Mouse (Mus musculus): ENCODE results near the gene Krtap4-16. TPM values are rescaled to one million over a fixed set of nuclear protein-coding genes. Genes with fewer than 3 reads are reported as not detected.
"Not testable (repeated sequence)": the region's sequence is repeated elsewhere in the genome, so short reads cannot be mapped to it uniquely, and the experiment has no call there.

Krtap4-16 gene
- total RNA-seq (2022) = not detected

DNA sequence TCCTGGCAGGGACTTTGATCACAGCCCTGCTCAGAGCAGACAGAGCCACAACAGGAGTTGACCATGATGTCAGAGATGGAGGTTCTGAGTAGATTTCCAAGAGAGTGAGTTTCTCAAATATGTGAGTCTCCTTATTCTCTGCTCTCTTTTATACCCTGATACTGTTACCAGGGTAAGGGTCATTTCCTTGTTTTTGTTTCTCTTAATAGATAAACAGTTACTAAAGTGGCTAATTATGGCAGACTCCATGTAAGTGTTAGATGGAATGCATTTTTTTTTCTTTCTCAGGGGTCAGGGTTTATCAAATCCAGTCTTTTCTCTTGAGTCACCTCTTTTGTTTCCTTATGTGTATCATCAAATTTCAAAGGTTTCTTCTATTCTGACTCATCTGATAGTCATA lies at the start of gene Krtap4-16:
Gene Krtap4-16 (minus strand): TSS at position 101 of the 400 bp plus-strand sequence.
- no peak for DNase-seq (ENCODE audit: low spot score)

DNA sequence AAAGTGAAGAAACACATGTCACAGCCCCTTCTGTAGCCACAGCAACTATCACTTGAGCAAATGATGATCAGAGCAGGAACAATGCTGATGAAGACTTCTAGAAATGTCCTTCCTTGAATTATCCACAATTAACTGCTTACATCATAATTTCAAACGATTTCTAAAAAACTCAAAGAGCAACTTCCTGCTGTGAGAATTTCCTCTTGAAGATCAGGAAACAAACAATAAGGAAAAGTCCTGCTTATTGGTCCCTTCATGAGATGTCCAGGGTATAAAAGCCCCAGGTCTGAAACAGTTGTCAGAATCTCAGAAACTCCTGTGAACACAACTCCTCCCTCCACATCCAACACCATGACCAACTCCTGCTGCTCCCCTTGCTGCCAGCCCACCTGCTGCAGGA lies 27.5 kb upstream of the Krtap4-16 start, which contains the start of gene Gm11567:
Gene Gm11567 (plus strand): TSS at position 301 of the 400 bp plus-strand sequence.
- not testable (repeated sequence) for DNase-seq (ENCODE audit: low spot score)

DNA sequence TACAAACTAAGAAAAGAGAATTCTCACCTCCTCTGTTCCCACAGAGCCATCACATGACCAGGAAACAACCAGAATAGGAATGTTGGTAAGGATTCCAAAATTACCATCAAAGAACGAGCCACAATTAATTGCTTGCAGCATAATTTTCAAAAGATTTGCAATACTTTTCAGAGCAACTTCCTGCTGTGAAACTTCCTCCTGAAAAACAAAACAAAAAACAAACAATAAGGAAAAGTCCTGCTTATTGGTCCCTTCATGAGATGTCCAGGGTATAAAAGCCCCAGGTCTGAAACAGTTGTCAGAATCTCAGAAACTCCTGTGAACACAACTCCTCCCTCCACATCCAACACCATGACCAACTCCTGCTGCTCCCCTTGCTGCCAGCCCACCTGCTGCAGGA lies 21.7 kb upstream of the Krtap4-16 start, which contains the start of gene Krtap9-1:
Gene Krtap9-1 (plus strand): TSS at position 301 of the 400 bp plus-strand sequence.
- not testable (repeated sequence) for DNase-seq (ENCODE audit: low spot score)

DNA sequence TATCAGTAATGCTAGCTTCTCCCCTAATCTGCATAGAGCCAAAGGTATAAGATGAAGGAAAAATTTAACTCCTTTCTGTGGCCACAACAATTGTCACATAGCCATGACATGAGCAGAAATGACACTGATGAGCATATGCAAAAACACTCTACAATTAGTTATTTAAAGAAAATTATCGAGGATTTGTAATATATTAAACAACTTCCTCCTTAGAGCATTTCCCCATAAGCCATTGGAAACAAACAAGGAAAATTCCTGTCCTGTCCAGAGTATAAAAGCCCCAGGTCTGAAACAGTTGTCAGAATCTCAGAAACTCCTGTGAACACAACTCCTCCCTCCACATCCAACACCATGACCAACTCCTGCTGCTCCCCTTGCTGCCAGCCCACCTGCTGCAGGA lies 12.8 kb upstream of the Krtap4-16 start, which contains the start of gene Gm11559:
Gene Gm11559 (plus strand): TSS at position 301 of the 400 bp plus-strand sequence.
- DNase-seq (ENCODE audit: low spot score) = not testable (repeated sequence)

DNA sequence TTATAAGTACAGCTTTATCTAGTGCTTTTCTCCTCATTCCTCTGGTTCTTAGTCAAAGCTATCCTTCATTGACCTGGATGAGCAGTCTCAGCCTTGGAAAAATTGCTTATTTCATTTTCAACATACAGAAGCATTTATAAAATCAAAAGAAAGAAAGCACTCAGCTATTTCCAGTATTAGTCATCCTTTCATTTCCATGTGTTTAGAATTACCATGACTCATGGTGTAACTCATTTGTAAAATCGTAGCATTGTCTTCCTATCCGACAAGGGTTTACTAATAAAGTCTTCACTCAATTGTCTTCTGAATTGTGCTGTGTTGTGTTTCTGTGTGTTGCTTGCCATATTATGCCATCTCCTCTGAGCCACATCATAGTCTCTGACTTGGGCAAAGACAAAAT lies 7.4 kb upstream of the Krtap4-16 start:
- DNase-seq (ENCODE audit: low spot score) = no peak

DNA sequence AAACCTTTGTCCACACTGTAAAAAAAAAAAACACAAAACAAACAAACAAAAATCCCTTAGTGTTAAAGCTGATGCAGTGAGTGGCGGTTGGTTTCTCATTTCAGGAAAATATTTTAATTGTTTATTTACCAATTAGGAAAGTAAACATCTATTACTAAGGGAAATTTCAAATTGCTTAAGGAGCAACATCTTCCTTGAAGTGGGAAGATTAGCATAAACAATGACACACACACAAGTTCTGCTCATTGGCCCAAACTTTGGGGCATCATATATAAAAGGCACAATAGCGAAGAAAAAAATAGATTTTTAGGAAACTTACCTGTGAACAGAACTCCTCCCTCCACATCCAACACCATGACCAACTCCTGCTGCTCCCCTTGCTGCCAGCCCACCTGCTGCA lies 6.2 kb upstream of the Krtap4-16 start, which contains the start of gene Gm11568:
Gene Gm11568 (plus strand): TSS at position 301 of the 400 bp plus-strand sequence.
- no peak for DNase-seq (ENCODE audit: low spot score)

DNA sequence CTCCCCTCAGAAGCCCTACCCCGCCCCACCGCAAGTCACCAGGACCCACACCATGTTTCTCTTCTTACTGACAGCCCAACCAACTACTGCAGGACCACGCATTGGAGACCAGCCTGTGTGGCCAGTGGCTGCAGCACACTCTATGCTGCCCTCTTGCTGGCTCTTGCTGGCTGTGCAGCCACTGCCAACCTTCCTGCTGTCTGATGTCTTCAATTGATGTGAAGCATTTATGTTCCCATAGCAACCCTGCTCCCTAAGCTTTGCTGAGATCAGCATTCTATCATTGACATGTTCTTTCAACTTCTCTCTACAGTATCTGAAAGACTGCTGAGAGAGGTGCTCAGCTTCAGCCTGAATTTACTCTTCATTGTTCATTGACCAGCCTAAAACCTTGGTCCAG lies 2.7 kb upstream of the Krtap4-16 start:
- no peak for DNase-seq (ENCODE audit: low spot score)

DNA sequence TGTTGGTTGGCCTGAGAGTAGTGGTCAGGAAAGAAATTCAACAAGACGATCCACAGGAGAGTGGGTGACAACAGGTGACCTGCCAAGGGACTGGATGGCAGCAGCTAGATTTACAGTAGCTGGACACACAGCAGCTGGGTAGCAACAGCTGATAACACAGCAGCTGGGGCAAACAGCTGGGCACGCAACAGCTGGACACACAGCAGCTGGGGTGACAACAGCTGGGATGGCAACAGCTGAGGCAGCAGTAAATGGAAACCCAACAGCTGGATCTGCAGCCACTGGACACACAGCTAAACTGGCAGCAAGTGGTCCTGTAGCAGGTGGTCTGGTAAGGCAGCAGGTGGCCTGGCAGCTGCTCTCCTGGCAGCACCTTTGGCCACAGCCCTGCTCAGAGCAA lies 4.7 kb downstream of the Krtap4-16 start:
- no peak for DNase-seq (ENCODE audit: low spot score)

DNA sequence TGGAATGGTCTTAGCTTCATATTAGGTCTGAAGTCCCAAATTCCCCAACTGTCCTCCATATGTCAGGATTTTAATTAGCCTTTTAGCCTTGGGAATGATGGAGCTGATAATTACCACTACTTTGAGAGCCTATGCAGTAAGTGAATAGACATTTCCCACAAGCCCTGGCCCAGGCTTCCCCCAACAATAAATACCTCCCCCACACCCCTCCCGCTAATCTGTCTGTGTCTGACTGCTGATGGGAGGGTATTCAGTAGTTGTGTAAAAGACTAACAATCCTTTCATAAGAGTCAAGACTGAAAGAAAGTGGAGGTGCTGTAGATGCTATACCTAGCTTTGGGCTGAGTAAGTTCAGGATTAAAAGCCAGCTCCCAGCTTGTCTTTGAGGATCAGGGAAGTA lies 9.2 kb downstream of the Krtap4-16 start:
- DNase-seq (ENCODE audit: low spot score) = no peak

DNA sequence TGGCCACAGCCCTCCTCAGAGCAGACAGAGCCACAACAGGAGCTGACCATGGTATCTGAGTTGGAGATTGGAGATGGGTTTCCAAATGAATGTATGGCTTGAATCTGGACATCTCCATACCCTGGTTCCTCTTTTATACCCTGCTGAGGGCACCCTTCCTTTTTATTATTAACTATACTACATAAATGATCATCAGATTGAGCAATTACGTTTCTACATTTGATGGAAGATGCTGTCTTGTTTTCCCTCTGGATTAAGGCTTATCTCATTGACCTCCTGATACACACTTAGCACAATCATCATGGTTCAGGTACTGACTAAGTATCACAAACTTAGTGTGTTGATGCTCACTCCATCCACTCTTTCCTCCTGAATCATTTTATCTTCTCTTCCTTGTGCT lies 13.4 kb downstream of the Krtap4-16 start, which contains the start of gene 2300003K06Rik:
Gene 2300003K06Rik (minus strand): TSS at position 101 of the 400 bp plus-strand sequence.
- DNase-seq (ENCODE audit: low spot score) = no peak

DNA sequence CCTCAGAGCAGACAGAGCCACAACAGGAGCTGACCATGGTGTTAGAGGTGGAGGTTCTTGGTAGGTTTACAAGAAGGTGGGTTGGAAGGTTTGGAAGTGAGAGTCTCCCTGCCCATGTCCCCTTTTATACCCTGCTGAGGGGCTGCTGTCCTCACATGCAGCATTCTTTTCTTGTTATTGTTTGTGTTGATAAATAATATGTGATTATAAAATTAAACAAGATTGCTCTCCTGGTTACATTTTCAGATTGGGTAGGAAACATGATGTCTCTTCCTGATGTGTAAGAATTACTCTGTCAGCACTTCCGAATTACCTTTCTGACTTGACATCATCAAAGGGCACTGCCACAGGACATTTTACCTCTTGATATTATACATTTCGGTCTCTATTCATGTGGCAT lies 35.8 kb downstream of the Krtap4-16 start, which contains the start of gene Gm11564:
Gene Gm11564 (minus strand): TSS at position 101 of the 400 bp plus-strand sequence.
- not testable (repeated sequence) for DNase-seq (ENCODE audit: low spot score)

DNA sequence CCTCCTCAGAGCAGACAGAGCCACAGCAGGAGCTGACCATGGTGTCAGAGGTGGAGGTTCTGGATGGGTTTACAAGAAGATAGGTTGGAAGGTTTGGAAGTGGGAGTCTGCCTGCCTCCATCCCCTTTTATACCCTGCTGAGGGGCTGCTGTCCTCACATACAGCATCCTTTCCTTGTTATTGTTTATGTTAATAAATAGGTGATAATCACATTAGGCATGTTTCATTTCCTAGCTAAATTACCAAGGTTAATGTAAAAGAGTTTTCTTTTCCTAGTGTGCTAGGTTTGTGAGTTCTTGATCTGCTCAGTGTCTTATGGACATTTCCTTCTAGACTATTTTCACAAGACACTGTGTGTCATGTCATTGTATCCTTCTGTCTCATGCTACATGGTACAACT lies 41.6 kb downstream of the Krtap4-16 start, which contains the start of gene Krtap4-13:
Gene Krtap4-13 (minus strand): TSS at position 101 of the 400 bp plus-strand sequence.
- DNase-seq (ENCODE audit: low spot score) = not testable (repeated sequence)

DNA sequence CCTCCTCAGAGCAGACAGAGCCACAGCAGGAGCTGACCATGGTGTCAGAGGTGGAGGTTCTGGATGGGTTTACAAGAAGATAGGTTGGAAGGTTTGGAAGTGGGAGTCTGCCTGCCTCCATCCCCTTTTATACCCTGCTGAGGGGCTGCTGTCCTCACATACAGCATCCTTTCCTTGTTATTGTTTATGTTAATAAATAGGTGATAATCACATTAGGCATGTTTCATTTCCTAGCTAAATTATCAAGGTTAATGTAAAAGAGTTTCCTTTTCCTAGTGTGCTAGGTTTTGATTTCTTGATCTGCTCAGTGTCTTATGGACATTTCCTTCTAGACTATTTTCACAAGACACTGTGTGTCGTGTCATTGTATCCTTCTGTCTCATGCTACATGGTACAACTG lies 47.1 kb downstream of the Krtap4-16 start, which contains the start of gene Gm11554:
Gene Gm11554 (minus strand): TSS at position 101 of the 400 bp plus-strand sequence.
- DNase-seq (ENCODE audit: low spot score) = not testable (repeated sequence)

Other genes starting within 250 kb of the Krtap4-16 start
- gene Gm11938, start 248.3 kb downstream of the Krtap4-16 start, total RNA-seq (2022) = not detected
- not detected for gene Gm11937, start 241.4 kb downstream of the Krtap4-16 start, total RNA-seq (2022)
- gene Krtap2-4, start 236.8 kb downstream of the Krtap4-16 start, total RNA-seq (2022) = not detected
- not detected for gene Gm11562, start 231.2 kb downstream of the Krtap4-16 start, total RNA-seq (2022)
- not detected for gene Krtap4-1, start 223.4 kb downstream of the Krtap4-16 start, total RNA-seq (2022)
- not detected for gene Krtap4-2, start 216.5 kb downstream of the Krtap4-16 start, total RNA-seq (2022)
- not detected for gene Krtap4-7, start 207.5 kb downstream of the Krtap4-16 start, total RNA-seq (2022)
- gene Gm11555, start 201.4 kb downstream of the Krtap4-16 start, total RNA-seq (2022) = not detected
- gene Gm11563, start 192.6 kb downstream of the Krtap4-16 start, total RNA-seq (2022) = not detected
- not detected for gene Krtap4-6, start 185.6 kb downstream of the Krtap4-16 start, total RNA-seq (2022)
- gene Gm14190, start 160.9 kb downstream of the Krtap4-16 start, total RNA-seq (2022) = not detected
- gene Gm14180, start 117.3 kb downstream of the Krtap4-16 start, total RNA-seq (2022) = not detected
- gene Gm11595, start 78.7 kb downstream of the Krtap4-16 start, total RNA-seq (2022) = not detected
- not detected for gene Krtap4-8, start 70.9 kb downstream of the Krtap4-16 start, total RNA-seq (2022)
- gene Krtap4-9, start 66.4 kb downstream of the Krtap4-16 start, total RNA-seq (2022) = not detected
- gene Gm11596, start 58.1 kb downstream of the Krtap4-16 start, total RNA-seq (2022) = not detected
- gene Gm11569, start 52.7 kb downstream of the Krtap4-16 start, total RNA-seq (2022) = not detected
- gene Gm11554, start 47.2 kb downstream of the Krtap4-16 start, total RNA-seq (2022) = not detected
- gene Krtap4-13, start 41.7 kb downstream of the Krtap4-16 start, total RNA-seq (2022) = not detected
- gene Gm11564, start 35.9 kb downstream of the Krtap4-16 start, total RNA-seq (2022) = not detected
- gene 2300003K06Rik, start 13.5 kb downstream of the Krtap4-16 start, total RNA-seq (2022) = not detected
- gene Gm11568, start 6.3 kb upstream of the Krtap4-16 start, total RNA-seq (2022) = not detected
- not detected for gene Gm11559, start 12.9 kb upstream of the Krtap4-16 start, total RNA-seq (2022)
- gene Krtap9-1, start 21.8 kb upstream of the Krtap4-16 start, total RNA-seq (2022) = not detected
- gene Gm11567, start 27.6 kb upstream of the Krtap4-16 start, total RNA-seq (2022) = not detected
- not detected for gene Krtap31-1, start 56.3 kb upstream of the Krtap4-16 start, total RNA-seq (2022)
- not detected for gene Gm11565, start 63.1 kb upstream of the Krtap4-16 start, total RNA-seq (2022)
- gene Krtap31-2, start 84.7 kb upstream of the Krtap4-16 start, total RNA-seq (2022) = not detected
- gene Krtap9-5, start 96.9 kb upstream of the Krtap4-16 start, total RNA-seq (2022) = not detected
- not detected for gene Krtap29-1, start 127.4 kb upstream of the Krtap4-16 start, total RNA-seq (2022)
- not detected for gene Krtap16-1, start 135.0 kb upstream of the Krtap4-16 start, total RNA-seq (2022)
- not detected for gene Krtap17-1, start 142.4 kb upstream of the Krtap4-16 start, total RNA-seq (2022)
- gene Krt33a, start 164.6 kb upstream of the Krtap4-16 start, total RNA-seq (2022) = not detected
- gene Krt33b, start 178.3 kb upstream of the Krtap4-16 start, total RNA-seq (2022) = not detected
- gene Krt34, start 189.9 kb upstream of the Krtap4-16 start, total RNA-seq (2022) = not detected
- not detected for gene Krt31, start 198.9 kb upstream of the Krtap4-16 start, total RNA-seq (2022)
- gene Krt32, start 236.6 kb upstream of the Krtap4-16 start, total RNA-seq (2022) = not detected
- gene Krt35, start 244.6 kb upstream of the Krtap4-16 start, total RNA-seq (2022) = not detected

All from heart, adult 8-10 months (tissue).